Mouse (Mus musculus): Measurements from ENCODE around the gene Ngly1. TPM values are rescaled to one million over a fixed set of nuclear protein-coding genes. Genes with fewer than 3 reads are reported as not detected.

Gene Ngly1
- 10 to 100 TPM; 34.9 to 53.0 TPM for total RNA-seq (2023)

GRCm38 (mm10) chr14:16249171-16249874, at the start of gene Ngly1, which contains the start of gene Oxsm:
Gene Ngly1, plus strand, starts transcription at chr14:16249280.
Gene Oxsm, minus strand, starts transcription at chr14:16249808.

Other genes with a start within 250 kb of the Ngly1 start
- gene Oxsm, start 528 bp downstream of the Ngly1 start, total RNA-seq (2023): 1 to 10 TPM; 7.9 to 8.8 TPM
- gene Top2b, start 115.9 kb downstream of the Ngly1 start, total RNA-seq (2023): 100 to 1,000 TPM; 218 to 228 TPM